Mouse (Mus musculus) kidney, postnatal 4 days (tissue): ENCODE results near the gene Uspl1.

Experiments
- DNase-seq, 2 experiments: peaks; one replicate each; pipeline ENCODE4 v3.0.0; 2021; ENCODE audit warnings: mixed read lengths in 2 of 2

Uspl1 gene

GRCm38 (mm10) chr5:149261866-149262265, 77.7 kb downstream of the Uspl1 start:
- DNase-seq, result peak; percentile 43 to 50

GRCm38 (mm10) chr5:149264405-149264804, 80.3 kb downstream of the Uspl1 start, which contains the start of gene Alox5ap:
Alox5ap (plus strand) TSS chr5:149264767.
- DNase-seq, result no peak

- DNase-seq, result no peak
These were observed 80.7 kb downstream of the Uspl1 start for GRCm38 (mm10) chr5:149264878-149265279.
